8 mouse cellular contexts compared by ENCODE assay signal in the genomic region with DNA sequence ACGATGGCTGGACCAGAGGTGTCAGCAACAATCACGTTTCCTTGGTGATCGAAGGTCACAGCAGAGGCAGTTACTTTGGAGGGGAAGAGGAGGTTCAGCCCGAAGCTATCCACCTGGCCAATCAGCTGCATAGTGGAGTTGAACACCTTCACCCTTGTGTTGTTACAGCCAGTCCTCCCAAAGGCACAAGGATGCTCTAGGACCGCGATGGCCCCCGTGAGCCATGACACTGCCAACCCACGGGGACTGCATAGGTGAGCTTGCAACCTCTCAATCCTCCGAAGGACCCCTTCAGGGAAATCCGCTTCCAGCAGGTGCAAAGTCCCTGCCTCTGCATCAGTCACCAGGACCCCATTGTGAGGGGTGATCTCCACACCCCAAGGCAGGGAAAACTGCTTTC. TPM values are rescaled to one million over a fixed set of nuclear protein-coding genes. Genes with fewer than 3 reads are reported as not detected.
DNase-seq lines count a peak whose midpoint lies in the region; ATAC-seq lines count a peak whose summit lies in the region.

No protein-coding gene starts in this region.

- ATAC-seq in kidney, embryonic 14.5 days (ENCODE audit: low FRiP score, low TSS enrichment), result 0 out of 2 replicates have a peak, but pooled peaks have one; percentile 8
- no peak for ATAC-seq in embryonic facial prominence, embryonic 12.5 days (ENCODE audit: insufficient number of reproducible peaks, insufficient read depth, low FRiP score, low TSS enrichment)
- no peak for ATAC-seq in hindbrain, embryonic 16.5 days
- ATAC-seq in midbrain, embryonic 16.5 days, result 0 out of 2 replicates have a peak, but pooled peaks have one; percentile 1
- ATAC-seq in cerebellum, adult (ENCODE audit: insufficient number of reproducible peaks, low FRiP score, low TSS enrichment), result no peak

- H3K4me3 ChIP-seq in kidney, embryonic 14.5 days (ENCODE audit: low read length), result peak overlapping the region; percentile 52
- H3K4me3 ChIP-seq in embryonic facial prominence, embryonic 12.5 days, result peak overlapping the region; percentile 49
- peak overlapping the region; percentile 54 for H3K4me3 ChIP-seq in hindbrain, embryonic 16.5 days (ENCODE audit: low read length)
- H3K4me3 ChIP-seq in midbrain, embryonic 16.5 days (ENCODE audit: low read depth, low read length), result peak overlapping the region; percentile 67

- intact Hi-C loops in left cerebral cortex, postnatal 10 days (cut with DNase I), result loop anchor here (1.0 to 10.0 kb wide), 2 partner anchors 83 to 289 kb away; a partner anchor contains a TSS

- no peaks in the 10 kb centered on the region for H3K36me3 ChIP-seq in kidney, embryonic 14.5 days (ENCODE audit: control insufficient read depth, insufficient read depth, low read length)
- no peaks in the 10 kb centered on the region for H3K36me3 ChIP-seq in embryonic facial prominence, embryonic 12.5 days
- 0 out of 2 replicates have a peak, but pooled peaks cover 2% of the 10 kb centered on the region for H3K36me3 ChIP-seq in hindbrain, embryonic 16.5 days (ENCODE audit: control insufficient read depth, insufficient read depth, low read length)
- no peaks in the 10 kb centered on the region for H3K36me3 ChIP-seq in midbrain, embryonic 16.5 days (ENCODE audit: control insufficient read depth, insufficient read depth, low read length)

- H3K4me2 ChIP-seq in kidney, embryonic 14.5 days (replicated peaks; ENCODE audit: low read depth, low read length), result peak overlapping the region; percentile 96
- peak overlapping the region; percentile 94 for H3K4me2 ChIP-seq in embryonic facial prominence, embryonic 12.5 days (replicated peaks)
- peak overlapping the region; percentile 96 for H3K4me2 ChIP-seq in hindbrain, embryonic 16.5 days (ENCODE audit: low read length)
- H3K4me2 ChIP-seq in midbrain, embryonic 16.5 days (ENCODE audit: low read length), result peak overlapping the region; percentile 99

- DNase-seq in kidney, adult 9 months, result no peak
- DNase-seq in right cerebral cortex, postnatal 14 days, result no peak
- DNase-seq in left cerebral cortex, postnatal 10 days (ENCODE audit: extremely low spot score in 1 of 2, low spot score in 2 of 2), result no peak

- H3K9me3 ChIP-seq in kidney, embryonic 14.5 days (ENCODE audit: control insufficient read depth, low read length), result peaks cover 22% of the 10 kb centered on the region
- peaks cover 29% of the 10 kb centered on the region for H3K9me3 ChIP-seq in embryonic facial prominence, embryonic 12.5 days
- peaks cover 19% of the 10 kb centered on the region for H3K9me3 ChIP-seq in hindbrain, embryonic 16.5 days (ENCODE audit: control insufficient read depth, low read length)
- H3K9me3 ChIP-seq in midbrain, embryonic 16.5 days (replicated peaks; ENCODE audit: control insufficient read depth, low read length, poor library complexity, severe bottlenecking), result peaks cover 11% of the 10 kb centered on the region; the same call in 1 of the 2 replicates

- no peak overlapping the region for H3K27ac ChIP-seq in kidney, embryonic 14.5 days (ENCODE audit: low read depth, low read length)
- H3K27ac ChIP-seq in embryonic facial prominence, embryonic 12.5 days, result no peak overlapping the region
- H3K27ac ChIP-seq in hindbrain, embryonic 16.5 days (ENCODE audit: low read depth, low read length), result no peak overlapping the region
- no peak overlapping the region for H3K27ac ChIP-seq in midbrain, embryonic 16.5 days (ENCODE audit: low read length)

- H3K4me1 ChIP-seq in kidney, embryonic 14.5 days (ENCODE audit: control insufficient read depth, insufficient read depth, low read length), result no peaks in the 10 kb centered on the region
- H3K4me1 ChIP-seq in embryonic facial prominence, embryonic 12.5 days, result 0 out of 2 replicates have a peak, but pooled peaks cover 4% of the 10 kb centered on the region
- H3K4me1 ChIP-seq in hindbrain, embryonic 16.5 days (ENCODE audit: control insufficient read depth, insufficient read depth, low read depth, low read length), result peaks cover 5% of the 10 kb centered on the region
- H3K4me1 ChIP-seq in midbrain, embryonic 16.5 days (ENCODE audit: control insufficient read depth, insufficient read depth, low read length), result peaks cover 4% of the 10 kb centered on the region; the same call in 1 of the 2 replicates

- no peak overlapping the region for H3K9ac ChIP-seq in kidney, embryonic 14.5 days (ENCODE audit: low read depth, low read length)
- no peak overlapping the region for H3K9ac ChIP-seq in embryonic facial prominence, embryonic 12.5 days
- no peak overlapping the region for H3K9ac ChIP-seq in hindbrain, embryonic 16.5 days (ENCODE audit: low read depth, low read length)
- no peak overlapping the region for H3K9ac ChIP-seq in midbrain, embryonic 16.5 days (ENCODE audit: low read depth, low read length)

- H3K27me3 ChIP-seq in kidney, embryonic 14.5 days (ENCODE audit: control insufficient read depth, insufficient read depth, low read length), result no peaks in the 10 kb centered on the region; the same call in 1 of the 2 replicates
- H3K27me3 ChIP-seq in embryonic facial prominence, embryonic 12.5 days, result 0 out of 2 replicates have a peak, but pooled peaks cover 11% of the 10 kb centered on the region
- H3K27me3 ChIP-seq in hindbrain, embryonic 16.5 days (replicated peaks; ENCODE audit: control insufficient read depth, insufficient read depth, low read length), result no peaks in the 10 kb centered on the region
- H3K27me3 ChIP-seq in midbrain, embryonic 16.5 days (ENCODE audit: control insufficient read depth, insufficient read depth, low read depth, low read length), result no peaks in the 10 kb centered on the region

- 61% methylated on average over 10 of the region's 10 CpGs for WGBS in kidney, embryonic 14.5 days
- WGBS in embryonic facial prominence, embryonic 12.5 days, result 65% methylated on average over 10 of the region's 10 CpGs
- WGBS in hindbrain, embryonic 16.5 days, result 68% methylated on average over 10 of the region's 10 CpGs
- WGBS in midbrain, embryonic 16.5 days, result 60% methylated on average over 10 of the region's 10 CpGs

RNA-seq across cellular contexts. Expression of a gene that starts 0.9 kb away (rescaled TPM):
- 2.5 and 3.1 TPM in 2 replicates for polyA plus RNA-seq in kidney, embryonic 14.5 days (2014; fragmentation: Nextera tagmentation; extraction: Ambion mirVana)
- 4.9 and 5.7 TPM in 2 replicates for polyA plus RNA-seq in embryonic facial prominence, embryonic 12.5 days (2016; fragmentation: Nextera tagmentation; extraction: Ambion mirVana)
- 17.8 and 18.2 TPM in 2 replicates for polyA plus RNA-seq in hindbrain, embryonic 16.5 days (2015; fragmentation: Nextera tagmentation; extraction: Ambion mirVana)
- 19.3 and 19.9 TPM in 2 replicates for polyA plus RNA-seq in midbrain, embryonic 16.5 days (2015; fragmentation: Nextera tagmentation; extraction: Ambion mirVana)
- 10 to 100 TPM; 14.7 to 15.4 TPM for total RNA-seq in left cerebral cortex, postnatal 10 days (2021)

RNA-seq across cellular contexts. Expression of a gene that starts 29.6 kb away (rescaled TPM):
- 8.6 and 12.1 TPM in 2 replicates for polyA plus RNA-seq in kidney, embryonic 14.5 days (2014; fragmentation: Nextera tagmentation; extraction: Ambion mirVana)
- 14.5 and 14.8 TPM in 2 replicates for polyA plus RNA-seq in embryonic facial prominence, embryonic 12.5 days (2016; fragmentation: Nextera tagmentation; extraction: Ambion mirVana)
- 17.5 and 20.7 TPM in 2 replicates for polyA plus RNA-seq in hindbrain, embryonic 16.5 days (2015; fragmentation: Nextera tagmentation; extraction: Ambion mirVana)
- 22.2 and 26.0 TPM in 2 replicates for polyA plus RNA-seq in midbrain, embryonic 16.5 days (2015; fragmentation: Nextera tagmentation; extraction: Ambion mirVana)
- 10 to 100 TPM; 13.2 to 16.4 TPM for total RNA-seq in left cerebral cortex, postnatal 10 days (2021)

RNA-seq across cellular contexts. Expression of a gene that starts 30.8 kb away (rescaled TPM):
- 23.4 and 29.7 TPM in 2 replicates for polyA plus RNA-seq in kidney, embryonic 14.5 days (2014; fragmentation: Nextera tagmentation; extraction: Ambion mirVana)
- 25.5 and 27.7 TPM in 2 replicates for polyA plus RNA-seq in embryonic facial prominence, embryonic 12.5 days (2016; fragmentation: Nextera tagmentation; extraction: Ambion mirVana)
- polyA plus RNA-seq in hindbrain, embryonic 16.5 days (2015; fragmentation: Nextera tagmentation; extraction: Ambion mirVana), result 19.6 and 22.7 TPM in 2 replicates
- polyA plus RNA-seq in midbrain, embryonic 16.5 days (2015; fragmentation: Nextera tagmentation; extraction: Ambion mirVana), result 19.6 and 20.7 TPM in 2 replicates
- 10 to 100 TPM in 1 of 2 experiments, 1 to 10 TPM in 1; 8.7 to 12.6 TPM for total RNA-seq in left cerebral cortex, postnatal 10 days (2021)

Comparison
In these comparisons a context has a peak if more than half of its experiments do, and no peak if none do; other contexts are left out.
1. ATAC-seq: peak in kidney, embryonic 14.5 days (single experiment) and midbrain, embryonic 16.5 days (single experiment); none in embryonic facial prominence, embryonic 12.5 days (single experiment), hindbrain, embryonic 16.5 days (single experiment) and cerebellum, adult (single experiment).
2. Peak in every context shown above with its lines, with median percentiles within 50 percentile points of each other: H3K4me2 ChIP-seq and H3K4me3 ChIP-seq.